Mouse (Mus musculus) frontal cortex, adult (tissue): ENCODE measurements around the gene Tmem185b.

Experiments
- ATAC-seq: cut with Nextera tagmentation; 2 replicates; pipeline ENCODE4 v1.9.2; 2017; ENCODE audit warnings: mild to moderate bottlenecking, moderate library complexity, mixed read lengths; ENCODE audit not compliant: low TSS enrichment

Gene Tmem185b

GRCm38 (mm10) chr1:119540836-119541557 lies 15.0 kb downstream of the Tmem185b start:
- no peak for ATAC-seq

GRCm38 (mm10) chr1:119541570-119541969 lies 15.6 kb downstream of the Tmem185b start:
- ATAC-seq, result no peak

- ATAC-seq, result no peak
Observed at GRCm38 (mm10) chr1:119543316-119543715, 17.4 kb downstream of the Tmem185b start.

GRCm38 (mm10) chr1:119544611-119545155 lies 18.7 kb downstream of the Tmem185b start:
- ATAC-seq, result no peak

GRCm38 (mm10) chr1:119545164-119545563 lies 19.2 kb downstream of the Tmem185b start:
- ATAC-seq, result no peak

GRCm38 (mm10) chr1:119545671-119546070 lies 19.7 kb downstream of the Tmem185b start:
- ATAC-seq, result no peak

- peak; percentile 42 for ATAC-seq
Observed at GRCm38 (mm10) chr1:119546490-119546889, 20.5 kb downstream of the Tmem185b start.

- peak; percentile 97 for ATAC-seq
Observed at GRCm38 (mm10) chr1:119548668-119549326, 22.8 kb downstream of the Tmem185b start.

GRCm38 (mm10) chr1:119549327-119549689 lies 23.3 kb downstream of the Tmem185b start:
- ATAC-seq, result no peak

- no peak for ATAC-seq
Observed at GRCm38 (mm10) chr1:119550064-119550463, 24.1 kb downstream of the Tmem185b start.

GRCm38 (mm10) chr1:119551651-119552050 lies 25.7 kb downstream of the Tmem185b start:
- no peak for ATAC-seq

- no peak for ATAC-seq
Observed at GRCm38 (mm10) chr1:119555651-119556050, 29.7 kb downstream of the Tmem185b start.

- peak; percentile 91 for ATAC-seq
Observed at GRCm38 (mm10) chr1:119557641-119558395, 31.9 kb downstream of the Tmem185b start.

- no peak for ATAC-seq
Observed at GRCm38 (mm10) chr1:119565531-119565930, 39.6 kb downstream of the Tmem185b start.

- no peak for ATAC-seq
Observed at GRCm38 (mm10) chr1:119570134-119570533, 44.2 kb downstream of the Tmem185b start.
